Mouse (Mus musculus): ENCODE measurements around the gene Olfr894. TPM values are rescaled to one million over a fixed set of nuclear protein-coding genes. Genes with fewer than 3 reads are reported as not detected.
"Not testable (repeated sequence)": the region's sequence is repeated elsewhere in the genome, so short reads cannot be mapped to it uniquely, and the experiment has no call there.

Gene Olfr894
- total RNA-seq (2015; ENCODE audit: low replicate concordance) (not detected in 2 replicates), total RNA-seq (2017; ENCODE audit: low replicate concordance) (not detected in 2 replicates)

DNA sequence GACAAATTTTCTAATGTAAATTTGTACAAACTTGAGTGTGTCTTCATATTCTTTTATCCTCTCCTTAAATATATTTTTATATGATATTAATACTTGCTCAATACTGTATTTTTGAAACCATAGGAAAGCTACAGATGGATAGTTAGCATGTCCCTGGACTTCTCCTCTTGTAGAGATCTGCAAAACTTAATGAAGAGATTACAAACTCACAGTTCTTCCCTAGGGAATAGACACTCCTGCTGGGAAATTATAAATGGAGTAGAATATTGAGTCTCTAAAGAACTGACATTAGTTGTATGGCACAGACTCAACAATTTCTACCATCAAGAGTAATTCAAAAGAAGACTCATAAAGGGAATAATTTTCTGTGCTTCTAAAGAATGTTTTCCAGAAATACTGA is at the start of gene Olfr894:
Gene Olfr894 (plus strand): TSS at position 301 of the 400 bp plus-strand sequence.
- ATAC-seq (replicated peaks; ENCODE audit: low FRiP score, poor library complexity, severe bottlenecking): no peak

DNA sequence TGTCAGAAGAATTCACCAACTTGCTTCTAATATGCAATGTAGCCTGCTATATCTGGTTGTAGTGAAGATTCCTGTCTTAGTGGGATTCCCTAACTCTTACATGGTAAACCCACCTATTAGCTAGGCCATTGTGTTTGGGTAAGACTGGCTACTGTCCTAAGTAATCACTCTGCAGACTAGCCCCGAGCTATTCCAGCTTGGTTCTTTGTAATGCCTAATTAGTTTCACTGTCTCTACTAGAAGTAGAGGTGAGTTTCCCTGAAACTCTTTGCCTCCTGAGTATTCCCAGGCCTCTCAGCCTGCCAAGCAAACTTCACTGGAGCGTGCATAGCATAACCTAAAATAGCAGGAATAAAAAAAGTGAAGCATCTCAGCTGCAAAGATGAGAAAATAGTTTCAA is 49.5 kb upstream of the Olfr894 start:
- ATAC-seq (replicated peaks; ENCODE audit: low FRiP score, poor library complexity, severe bottlenecking): not testable (repeated sequence)

DNA sequence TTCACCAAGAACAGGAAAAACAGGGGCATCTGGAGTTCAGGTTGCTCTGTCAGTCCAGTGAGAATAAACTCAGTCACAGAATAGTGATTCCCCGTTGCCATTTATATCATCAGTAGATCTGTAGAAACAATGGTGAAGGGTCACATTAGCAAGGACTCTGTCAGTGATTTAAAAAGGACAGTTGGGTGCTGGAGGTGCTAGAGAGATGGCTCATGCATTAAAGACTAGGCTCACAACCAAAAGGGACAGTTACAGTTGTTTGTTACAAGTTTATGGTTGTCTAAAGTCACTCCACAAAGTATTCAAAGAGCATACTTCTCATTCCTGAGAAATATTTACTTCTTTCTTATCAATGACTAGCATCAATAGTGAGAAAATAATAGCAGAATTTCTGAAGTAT is 37.1 kb upstream of the Olfr894 start, which contains the start of gene Olfr891:
Gene Olfr891 (minus strand): TSS at position 101 of the 400 bp plus-strand sequence.
- no peak for ATAC-seq (replicated peaks; ENCODE audit: low FRiP score, poor library complexity, severe bottlenecking)

DNA sequence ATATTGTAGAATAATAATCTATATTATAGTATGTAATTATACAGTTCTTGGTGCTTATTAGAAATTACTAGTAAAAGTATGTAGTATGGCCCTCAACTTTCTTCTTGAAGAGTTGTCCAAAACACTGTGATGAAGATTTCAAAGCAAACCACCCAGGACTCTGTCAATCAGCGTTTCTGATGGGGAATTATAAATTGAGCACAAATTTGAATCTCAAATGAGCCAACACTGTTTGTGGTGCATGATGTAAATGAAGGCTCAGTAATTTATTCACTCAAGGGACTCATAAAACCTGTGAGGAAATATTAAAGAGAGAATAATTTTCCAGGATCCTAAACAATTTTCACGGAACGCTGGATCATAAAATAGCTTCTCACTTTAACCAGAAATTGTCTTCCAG is 9.8 kb upstream of the Olfr894 start, which contains the start of gene Olfr893:
Gene Olfr893 (plus strand): TSS at position 301 of the 400 bp plus-strand sequence.
- no peak for ATAC-seq (replicated peaks; ENCODE audit: low FRiP score, poor library complexity, severe bottlenecking)

DNA sequence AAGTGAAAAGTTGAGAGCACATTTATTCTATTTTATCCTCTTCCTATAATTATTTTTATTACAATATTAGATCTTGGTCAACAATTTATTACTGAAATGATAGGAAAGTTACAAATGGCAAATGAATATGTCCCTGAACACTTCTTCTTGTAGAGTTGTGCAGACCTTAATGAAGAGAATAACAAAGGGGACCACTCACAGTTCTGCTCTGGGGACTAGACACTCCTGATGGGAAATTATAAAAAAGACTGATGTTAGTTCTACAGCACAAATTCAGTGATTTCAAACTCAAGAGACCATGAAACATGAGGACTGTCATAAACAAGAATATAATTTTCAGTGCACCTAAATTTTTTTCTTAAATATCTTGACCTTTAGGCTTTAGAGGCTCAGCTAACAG is 34.6 kb downstream of the Olfr894 start, which contains the start of gene Olfr143:
Gene Olfr143 (plus strand): TSS at position 301 of the 400 bp plus-strand sequence.
- no peak for ATAC-seq (replicated peaks; ENCODE audit: low FRiP score, poor library complexity, severe bottlenecking)

DNA sequence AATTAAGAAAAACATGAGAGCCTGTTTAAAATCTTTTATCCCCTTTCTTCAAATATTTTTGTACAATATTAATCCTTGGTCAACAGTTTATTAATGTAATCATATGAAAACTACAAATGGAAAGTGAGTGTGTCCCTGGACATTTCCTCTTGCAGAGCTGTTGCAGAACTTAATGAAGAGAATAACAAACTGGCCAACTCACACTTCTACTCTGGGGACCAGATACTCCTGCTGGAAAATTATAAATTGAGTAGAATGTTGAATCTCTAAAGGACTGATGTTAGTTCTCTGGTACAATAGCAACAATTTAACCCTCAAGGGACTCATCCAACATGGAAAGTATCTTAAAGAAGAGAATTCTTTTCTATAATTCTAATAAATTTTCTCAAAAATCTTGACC is 49.7 kb downstream of the Olfr894 start, which contains the start of gene Olfr895:
Gene Olfr895 (plus strand): TSS at position 301 of the 400 bp plus-strand sequence.
- ATAC-seq (replicated peaks; ENCODE audit: low FRiP score, poor library complexity, severe bottlenecking): no peak

Other genes starting within 250 kb of the Olfr894 start
- gene Olfr881, start 226.2 kb upstream of the Olfr894 start, total RNA-seq (2015; ENCODE audit: low replicate concordance): not detected in 2 replicates
- gene Olfr881, start 226.2 kb upstream of the Olfr894 start, total RNA-seq (2017; ENCODE audit: low replicate concordance): 0.14 TPM in 1 of 2 replicates, not detected in the other
- not detected in 2 replicates for gene Olfr883, start 192.2 kb upstream of the Olfr894 start, total RNA-seq (2015; ENCODE audit: low replicate concordance)
- not detected in 2 replicates for gene Olfr883, start 192.2 kb upstream of the Olfr894 start, total RNA-seq (2017; ENCODE audit: low replicate concordance)
- not detected in 2 replicates for gene Olfr884, start 171.5 kb upstream of the Olfr894 start, total RNA-seq (2015; ENCODE audit: low replicate concordance)
- not detected in 2 replicates for gene Olfr884, start 171.5 kb upstream of the Olfr894 start, total RNA-seq (2017; ENCODE audit: low replicate concordance)
- gene Olfr885, start 156.7 kb upstream of the Olfr894 start, total RNA-seq (2015; ENCODE audit: low replicate concordance): not detected in 2 replicates
- gene Olfr885, start 156.7 kb upstream of the Olfr894 start, total RNA-seq (2017; ENCODE audit: low replicate concordance): not detected in 2 replicates
- gene Olfr887, start 134.0 kb upstream of the Olfr894 start, total RNA-seq (2015; ENCODE audit: low replicate concordance): not detected in 2 replicates
- 0.14 TPM in 1 of 2 replicates, not detected in the other for gene Olfr887, start 134.0 kb upstream of the Olfr894 start, total RNA-seq (2017; ENCODE audit: low replicate concordance)
- not detected in 2 replicates for gene Olfr888, start 109.9 kb upstream of the Olfr894 start, total RNA-seq (2015; ENCODE audit: low replicate concordance)
- gene Olfr888, start 109.9 kb upstream of the Olfr894 start, total RNA-seq (2017; ENCODE audit: low replicate concordance): not detected in 2 replicates
- not detected in 2 replicates for gene Olfr889, start 102.9 kb upstream of the Olfr894 start, total RNA-seq (2015; ENCODE audit: low replicate concordance)
- not detected in 2 replicates for gene Olfr889, start 102.9 kb upstream of the Olfr894 start, total RNA-seq (2017; ENCODE audit: low replicate concordance)
- not detected in 2 replicates for gene Olfr890, start 75.5 kb upstream of the Olfr894 start, total RNA-seq (2015; ENCODE audit: low replicate concordance)
- not detected in 2 replicates for gene Olfr890, start 75.5 kb upstream of the Olfr894 start, total RNA-seq (2017; ENCODE audit: low replicate concordance)
- not detected in 2 replicates for gene Olfr891, start 37.2 kb upstream of the Olfr894 start, total RNA-seq (2015; ENCODE audit: low replicate concordance)
- not detected in 2 replicates for gene Olfr891, start 37.2 kb upstream of the Olfr894 start, total RNA-seq (2017; ENCODE audit: low replicate concordance)
- gene Olfr893, start 9.7 kb upstream of the Olfr894 start, total RNA-seq (2015; ENCODE audit: low replicate concordance): not detected in 2 replicates
- not detected in 2 replicates for gene Olfr893, start 9.7 kb upstream of the Olfr894 start, total RNA-seq (2017; ENCODE audit: low replicate concordance)
- gene Olfr143, start 34.7 kb downstream of the Olfr894 start, total RNA-seq (2015; ENCODE audit: low replicate concordance): not detected in 2 replicates
- gene Olfr143, start 34.7 kb downstream of the Olfr894 start, total RNA-seq (2017; ENCODE audit: low replicate concordance): not detected in 2 replicates
- gene Olfr895, start 49.8 kb downstream of the Olfr894 start, total RNA-seq (2015; ENCODE audit: low replicate concordance): not detected in 2 replicates
- not detected in 2 replicates for gene Olfr895, start 49.8 kb downstream of the Olfr894 start, total RNA-seq (2017; ENCODE audit: low replicate concordance)
- not detected in 2 replicates for gene Olfr896-ps1, start 73.1 kb downstream of the Olfr894 start, total RNA-seq (2015; ENCODE audit: low replicate concordance)
- gene Olfr896-ps1, start 73.1 kb downstream of the Olfr894 start, total RNA-seq (2017; ENCODE audit: low replicate concordance): not detected in 2 replicates
- not detected in 2 replicates for gene Olfr25, start 111.0 kb downstream of the Olfr894 start, total RNA-seq (2015; ENCODE audit: low replicate concordance)
- gene Olfr25, start 111.0 kb downstream of the Olfr894 start, total RNA-seq (2017; ENCODE audit: low replicate concordance): not detected in 2 replicates
- not detected in 2 replicates for gene Olfr898, start 130.4 kb downstream of the Olfr894 start, total RNA-seq (2015; ENCODE audit: low replicate concordance)
- gene Olfr898, start 130.4 kb downstream of the Olfr894 start, total RNA-seq (2017; ENCODE audit: low replicate concordance): 0.14 TPM in 1 of 2 replicates, not detected in the other
- gene Olfr250, start 148.8 kb downstream of the Olfr894 start, total RNA-seq (2015; ENCODE audit: low replicate concordance): not detected in 2 replicates
- gene Olfr250, start 148.8 kb downstream of the Olfr894 start, total RNA-seq (2017; ENCODE audit: low replicate concordance): not detected in 2 replicates
- not detected in 2 replicates for gene Olfr251, start 159.0 kb downstream of the Olfr894 start, total RNA-seq (2015; ENCODE audit: low replicate concordance)
- gene Olfr251, start 159.0 kb downstream of the Olfr894 start, total RNA-seq (2017; ENCODE audit: low replicate concordance): not detected in 2 replicates
- not detected in 2 replicates for gene Olfr147, start 183.6 kb downstream of the Olfr894 start, total RNA-seq (2015; ENCODE audit: low replicate concordance)
- gene Olfr147, start 183.6 kb downstream of the Olfr894 start, total RNA-seq (2017; ENCODE audit: low replicate concordance): not detected in 2 replicates
- not detected in 2 replicates for gene Olfr901, start 211.4 kb downstream of the Olfr894 start, total RNA-seq (2015; ENCODE audit: low replicate concordance)
- gene Olfr901, start 211.4 kb downstream of the Olfr894 start, total RNA-seq (2017; ENCODE audit: low replicate concordance): not detected in 2 replicates
- not detected in 2 replicates for gene Olfr902, start 229.6 kb downstream of the Olfr894 start, total RNA-seq (2015; ENCODE audit: low replicate concordance)
- gene Olfr902, start 229.6 kb downstream of the Olfr894 start, total RNA-seq (2017; ENCODE audit: low replicate concordance): not detected in 2 replicates
- not detected in 2 replicates for gene Olfr904, start 245.1 kb downstream of the Olfr894 start, total RNA-seq (2015; ENCODE audit: low replicate concordance)
- gene Olfr904, start 245.1 kb downstream of the Olfr894 start, total RNA-seq (2017; ENCODE audit: low replicate concordance): not detected in 2 replicates